Mouse (Mus musculus): Measurements from ENCODE around the gene Rapgef4. TPM values are rescaled to one million over a fixed set of nuclear protein-coding genes. Genes with fewer than 3 reads are reported as not detected.

Rapgef4 gene
- polyA plus RNA-seq, 1 experiment, result 555 TPM

- no peak overlapping the region for H3K27ac ChIP-seq (ENCODE audit: insufficient read depth, low read length)
- H3K4me3 ChIP-seq (ENCODE audit: insufficient read depth, low read length), result no peak overlapping the region
- TF ChIP-seq POLR2A (IDR thresholded peaks at IDR 0.05; ENCODE audit: extremely low read depth, insufficient read depth, low read length) (no peak), CTCF (IDR thresholded peaks at IDR 0.05; ENCODE audit: extremely low read depth, insufficient read depth, low read length) (no peak)
These were observed 135.1 kb downstream of the Rapgef4 start for GRCm38 (mm10) chr2:72116103-72116502.

DNA sequence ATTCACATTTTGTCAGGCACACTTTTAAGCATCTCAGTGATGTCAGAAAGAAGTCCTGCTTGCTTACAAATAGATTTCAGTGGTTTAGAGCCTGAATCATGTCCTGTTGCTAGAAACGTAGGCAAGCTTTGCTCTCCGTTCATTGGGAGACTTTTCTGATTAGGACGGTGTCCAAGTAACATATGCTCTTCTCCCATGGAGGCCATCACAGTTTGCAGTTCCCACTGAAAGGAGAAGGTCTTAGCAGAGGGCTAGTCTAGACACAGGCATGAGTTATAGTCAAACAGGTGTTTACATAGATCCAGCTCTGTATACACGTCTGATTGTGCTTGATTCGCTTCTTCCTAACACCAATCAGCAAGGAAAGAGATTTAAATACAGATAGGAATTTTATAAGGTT lies 135.7 kb downstream of the Rapgef4 start:
- Histone ChIP-seq H3K4me1 (ENCODE audit: control insufficient read depth, insufficient read depth, low read length) (peaks cover 16% of the 10 kb centered on the region), H3K4me3 (ENCODE audit: insufficient read depth, low read length) (no peak overlapping the region), H3K27ac (ENCODE audit: insufficient read depth, low read length) (no peak overlapping the region)
- TF ChIP-seq POLR2A (IDR thresholded peaks at IDR 0.05; ENCODE audit: extremely low read depth, insufficient read depth, low read length) (no peak), CTCF (IDR thresholded peaks at IDR 0.05; ENCODE audit: extremely low read depth, insufficient read depth, low read length) (no peak)

More at GRCm38 (mm10) chr2:72116103-72116502, 135.1 kb downstream of the Rapgef4 start:
- H3K4me1 ChIP-seq (ENCODE audit: control insufficient read depth, insufficient read depth, low read length), result peaks cover 16% of the 10 kb centered on the region

DNA sequence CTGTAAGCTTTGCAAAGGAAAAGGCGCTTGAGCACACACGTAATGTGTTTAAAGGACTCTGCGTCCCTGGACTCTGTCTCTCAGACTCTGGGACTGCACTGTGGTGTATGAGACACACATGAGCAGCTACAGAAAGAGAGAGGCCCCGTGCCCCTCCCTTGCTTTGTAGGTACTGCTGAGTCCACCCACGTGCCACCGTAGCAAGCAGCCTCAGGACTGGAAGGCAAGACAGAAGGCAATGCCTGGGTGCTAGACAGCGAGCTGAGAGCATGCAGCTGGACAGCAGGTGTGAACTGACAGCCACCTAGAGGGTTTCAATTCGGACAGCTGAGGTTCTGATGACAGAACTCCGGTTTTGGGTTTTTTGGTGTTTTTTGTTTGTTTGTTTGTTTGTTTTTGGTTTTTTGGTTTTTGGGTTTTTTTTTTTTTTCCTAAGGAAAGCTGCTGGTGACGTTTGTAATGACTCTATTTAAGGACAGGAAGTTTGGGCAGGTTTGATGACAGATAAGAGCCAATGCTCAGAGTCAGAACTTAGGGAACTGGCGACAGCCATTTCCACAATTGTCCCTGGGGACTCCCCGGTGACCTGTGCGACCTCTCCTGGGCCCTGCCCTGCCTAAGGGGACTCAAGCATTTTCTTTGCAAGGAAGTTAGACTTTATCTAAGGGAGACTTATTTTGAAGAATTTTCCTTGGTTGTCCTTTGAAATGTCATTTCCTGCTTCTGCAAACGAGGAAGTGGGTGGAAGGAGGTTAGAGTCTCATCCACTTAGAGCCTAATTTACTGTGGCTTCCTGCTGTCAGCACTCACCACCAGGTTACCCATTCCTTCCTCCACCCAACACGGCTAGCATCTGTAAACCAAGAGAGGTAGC lies 136.3 kb downstream of the Rapgef4 start:
- Histone ChIP-seq H3K27ac (ENCODE audit: insufficient read depth, low read length) (peak overlapping the region; percentile 82), H3K4me1 (ENCODE audit: control insufficient read depth, insufficient read depth, low read length) (peaks cover 16% of the 10 kb centered on the region), H3K4me3 (ENCODE audit: insufficient read depth, low read length) (no peak overlapping the region)
- TF ChIP-seq POLR2A (IDR thresholded peaks at IDR 0.05; ENCODE audit: extremely low read depth, insufficient read depth, low read length) (no peak), CTCF (IDR thresholded peaks at IDR 0.05; ENCODE audit: extremely low read depth, insufficient read depth, low read length) (no peak)

DNA sequence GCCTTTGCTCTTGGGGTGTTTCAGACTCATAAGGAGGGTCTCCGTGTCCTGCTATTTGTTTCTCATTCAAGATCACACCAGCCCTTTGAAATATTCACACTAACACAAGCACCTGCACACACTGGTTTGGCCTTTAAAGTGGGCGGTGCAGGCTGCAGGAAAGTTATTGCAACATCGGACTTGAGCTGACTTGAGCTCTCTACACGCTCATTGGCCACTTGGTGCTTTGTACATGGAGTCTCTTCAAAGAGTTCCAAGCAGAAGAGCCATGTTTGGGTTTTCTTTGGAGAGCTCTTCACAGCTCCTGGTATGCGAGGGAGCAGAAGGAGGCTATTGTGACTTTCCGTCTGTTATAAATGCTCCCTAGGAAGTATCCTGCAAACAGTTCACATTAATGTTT lies 139.2 kb downstream of the Rapgef4 start:
- H3K4me3 ChIP-seq (ENCODE audit: insufficient read depth, low read length), result no peak overlapping the region
- TF ChIP-seq CTCF (IDR thresholded peaks at IDR 0.05; ENCODE audit: extremely low read depth, insufficient read depth, low read length) (no peak), POLR2A (IDR thresholded peaks at IDR 0.05; ENCODE audit: extremely low read depth, insufficient read depth, low read length) (no peak)
- H3K27ac ChIP-seq (ENCODE audit: insufficient read depth, low read length), result no peak overlapping the region
- peaks cover 6% of the 10 kb centered on the region; the same call in 1 of the 2 replicates for H3K4me1 ChIP-seq (ENCODE audit: control insufficient read depth, insufficient read depth, low read length)

- no peak overlapping the region for H3K4me3 ChIP-seq (ENCODE audit: insufficient read depth, low read length)
- no peak overlapping the region for H3K27ac ChIP-seq (ENCODE audit: insufficient read depth, low read length)
- TF ChIP-seq POLR2A (IDR thresholded peaks at IDR 0.05; ENCODE audit: extremely low read depth, insufficient read depth, low read length), result no peak
- TF ChIP-seq CTCF (IDR thresholded peaks at IDR 0.05; ENCODE audit: extremely low read depth, insufficient read depth, low read length), result no peak
- H3K4me1 ChIP-seq (ENCODE audit: control insufficient read depth, insufficient read depth, low read length), result peaks cover 4% of the 10 kb centered on the region; the same call in 1 of the 2 replicates
These were observed 141.6 kb downstream of the Rapgef4 start for GRCm38 (mm10) chr2:72122410-72123223.

GRCm38 (mm10) chr2:72123851-72124250 lies 142.8 kb downstream of the Rapgef4 start:
- peaks cover 2% of the 10 kb centered on the region; the same call in 1 of the 2 replicates for H3K4me1 ChIP-seq (ENCODE audit: control insufficient read depth, insufficient read depth, low read length)
- TF ChIP-seq CTCF (IDR thresholded peaks at IDR 0.05; ENCODE audit: extremely low read depth, insufficient read depth, low read length) (no peak), POLR2A (IDR thresholded peaks at IDR 0.05; ENCODE audit: extremely low read depth, insufficient read depth, low read length) (no peak)
- no peak overlapping the region for H3K4me3 ChIP-seq (ENCODE audit: insufficient read depth, low read length)
- H3K27ac ChIP-seq (ENCODE audit: insufficient read depth, low read length), result no peak overlapping the region

GRCm38 (mm10) chr2:72125786-72126185 lies 144.7 kb downstream of the Rapgef4 start:
- peaks cover 2% of the 10 kb centered on the region; the same call in 1 of the 2 replicates for H3K4me1 ChIP-seq (ENCODE audit: control insufficient read depth, insufficient read depth, low read length)
- TF ChIP-seq CTCF (IDR thresholded peaks at IDR 0.05; ENCODE audit: extremely low read depth, insufficient read depth, low read length), result no peak
- no peak for TF ChIP-seq POLR2A (IDR thresholded peaks at IDR 0.05; ENCODE audit: extremely low read depth, insufficient read depth, low read length)
- H3K27ac ChIP-seq (ENCODE audit: insufficient read depth, low read length), result no peak overlapping the region
- no peak overlapping the region for H3K4me3 ChIP-seq (ENCODE audit: insufficient read depth, low read length)

DNA sequence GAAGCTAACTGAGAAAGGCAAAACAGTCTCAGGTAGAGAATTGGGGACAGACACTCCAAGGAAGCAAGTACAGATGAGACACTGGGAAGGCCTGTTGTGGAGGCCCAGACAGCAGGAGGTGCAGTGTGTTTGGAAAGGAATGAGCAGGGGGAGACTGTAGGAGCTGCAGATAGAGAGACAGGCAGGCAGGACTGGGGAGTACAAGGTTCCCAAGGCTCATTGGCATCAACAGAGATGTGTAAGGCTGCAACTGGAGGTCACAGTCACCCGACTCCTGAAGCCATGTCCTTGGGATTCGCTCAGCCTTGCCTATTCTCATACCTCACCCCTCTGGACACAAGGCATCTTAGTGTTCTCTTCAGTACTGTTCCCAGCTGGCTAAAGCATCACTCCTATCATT lies 145.4 kb downstream of the Rapgef4 start:
- Histone ChIP-seq H3K4me3 (ENCODE audit: insufficient read depth, low read length) (no peak overlapping the region), H3K4me1 (ENCODE audit: control insufficient read depth, insufficient read depth, low read length) (peaks cover 2% of the 10 kb centered on the region; the same call in 1 of the 2 replicates), H3K27ac (ENCODE audit: insufficient read depth, low read length) (no peak overlapping the region)
- TF ChIP-seq POLR2A (IDR thresholded peaks at IDR 0.05; ENCODE audit: extremely low read depth, insufficient read depth, low read length) (no peak), CTCF (IDR thresholded peaks at IDR 0.05; ENCODE audit: extremely low read depth, insufficient read depth, low read length) (no peak)

DNA sequence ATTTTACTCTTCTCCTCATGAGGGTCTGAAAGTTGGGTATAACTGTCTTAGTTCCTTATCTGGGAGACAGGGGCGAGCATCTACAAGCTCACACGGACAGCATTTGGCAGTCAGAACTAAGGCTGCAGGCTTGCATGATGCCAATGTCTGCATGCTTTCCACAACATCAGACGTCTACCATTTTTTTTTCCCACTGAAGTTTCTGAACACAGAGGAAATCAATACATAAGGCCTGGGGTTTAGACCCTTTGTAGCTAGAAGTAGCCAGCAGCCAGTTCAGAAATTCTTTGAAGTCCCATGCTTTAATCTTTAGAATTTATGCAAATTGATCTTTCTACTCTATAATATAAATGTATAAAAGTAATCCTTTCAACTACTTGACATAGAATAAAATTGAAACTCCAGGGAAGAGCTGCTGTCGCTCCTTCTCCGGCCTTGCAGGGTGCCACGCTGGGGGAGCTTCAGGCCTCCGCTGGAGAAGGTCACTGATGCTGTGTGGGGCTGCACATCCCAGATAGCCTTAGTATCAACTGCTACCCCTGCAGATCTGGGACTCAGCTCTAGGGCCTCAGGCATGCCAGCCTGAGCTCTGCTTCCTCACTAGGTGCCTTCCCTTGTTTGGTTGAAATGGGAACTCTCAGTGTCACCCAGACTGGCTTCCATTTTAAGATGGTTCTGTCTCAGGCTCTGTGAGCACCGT lies 148.7 kb downstream of the Rapgef4 start:
- Histone ChIP-seq H3K4me3 (ENCODE audit: insufficient read depth, low read length) (no peak overlapping the region), H3K27ac (ENCODE audit: insufficient read depth, low read length) (no peak overlapping the region), H3K4me1 (ENCODE audit: control insufficient read depth, insufficient read depth, low read length) (peaks cover 3% of the 10 kb centered on the region)
- TF ChIP-seq CTCF (IDR thresholded peaks at IDR 0.05; ENCODE audit: extremely low read depth, insufficient read depth, low read length), result no peak
- no peak for TF ChIP-seq POLR2A (IDR thresholded peaks at IDR 0.05; ENCODE audit: extremely low read depth, insufficient read depth, low read length)
